Mouse (Mus musculus) ES-Bruce4 (cell line): ENCODE results near the gene Eif4e2. TPM values are rescaled to one million over a fixed set of nuclear protein-coding genes. Genes with fewer than 3 reads are reported as not detected.

Experiments used
- H3K27ac ChIP-seq: 2 replicates; pipeline ENCODE4 v1.5.1; 2012; ENCODE audit warnings: low read length, inconsistent platforms; ENCODE audit not compliant: insufficient read depth
- H3K27me3 ChIP-seq: 2 replicates; pipeline ENCODE4 v1.6.1; 2012; ENCODE audit warnings: mild to moderate bottlenecking, low read length, inconsistent platforms; ENCODE audit not compliant: control insufficient read depth, poor library complexity, insufficient read depth, severe bottlenecking
- H3K36me3 ChIP-seq: 2 replicates; pipeline ENCODE4 v1.6.1; 2012; ENCODE audit warnings: inconsistent platforms, mild to moderate bottlenecking, low read length, moderate library complexity; ENCODE audit not compliant: control insufficient read depth, poor library complexity, insufficient read depth, severe bottlenecking
- H3K4me1 ChIP-seq: one replicate; pipeline ENCODE4 v1.8.1; 2011; ENCODE audit warnings: low read length; ENCODE audit not compliant: control insufficient read depth, insufficient read depth
- H3K4me3 ChIP-seq: 2 replicates; pipeline ENCODE4 v1.5.1; 2011; ENCODE audit warnings: low read depth, mild to moderate bottlenecking, low read length
- H3K9ac ChIP-seq: 2 replicates; pipeline ENCODE4 v1.6.1; 2012; ENCODE audit warnings: low read depth, mild to moderate bottlenecking, inconsistent platforms; ENCODE audit not compliant: poor library complexity, severe bottlenecking
- H3K9me3 ChIP-seq: replicated peaks from 2 replicates; pipeline ENCODE4 v1.6.1; 2012; ENCODE audit warnings: mild to moderate bottlenecking, low read length, inconsistent platforms; ENCODE audit not compliant: control insufficient read depth, poor library complexity, insufficient read depth, severe bottlenecking
- CTCF ChIP-seq: IDR thresholded peaks from one replicate; pipeline ENCODE4 v1.8.1; 2011; ENCODE audit warnings: low read depth, low read length
- EP300 ChIP-seq: IDR thresholded peaks from 2 replicates; pipeline ENCODE4 v1.6.1; 2011; ENCODE audit warnings: low read depth, low read length; ENCODE audit not compliant: insufficient read depth
- POLR2A ChIP-seq: IDR thresholded peaks from one replicate; pipeline ENCODE4 v1.8.1; 2011; ENCODE audit warnings: low read length; ENCODE audit not compliant: insufficient read depth
- polyA plus RNA-seq: library from polyadenylated mRNA; stranded (reverse); fragments of >200 nt; gene quantifications from 2 replicates; pipeline ENCODE4 v1.2.4, GENCODE M21; 2011; ENCODE audit warnings: low read depth; ENCODE audit not compliant: missing spikeins, insufficient read depth, insufficient read length

Gene Eif4e2
- polyA plus RNA-seq, 1 experiment: 191 TPM

DNA sequence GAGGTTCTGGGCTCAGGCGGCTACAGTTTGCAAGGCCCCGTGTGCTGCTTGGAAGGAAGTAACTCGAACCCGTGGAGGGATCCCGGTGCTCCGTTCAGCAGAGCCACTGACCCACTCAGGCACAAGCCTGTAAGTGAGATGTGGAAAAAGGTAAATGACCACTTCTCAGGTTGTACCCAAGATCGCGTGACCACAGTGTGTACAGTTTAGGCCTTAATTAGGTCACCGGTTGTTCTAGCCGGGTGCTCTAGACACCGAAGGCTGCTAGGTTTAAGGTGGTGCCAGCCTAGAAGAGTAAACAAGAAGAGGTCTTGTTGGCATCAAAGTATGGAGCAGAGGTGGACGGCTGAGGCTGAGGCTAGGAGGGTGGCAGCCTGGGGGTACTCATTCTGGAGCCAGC is 61.4 kb downstream of the Eif4e2 start:
- no peaks in the 10 kb centered on the region for H3K27me3 ChIP-seq
- no peaks in the 10 kb centered on the region for H3K9me3 ChIP-seq
- TF ChIP-seq POLR2A (no peak), CTCF (no peak), EP300 (no peak)
- H3K4me3 ChIP-seq: no peak overlapping the region
- H3K4me1 ChIP-seq: no peaks in the 10 kb centered on the region
- no peak overlapping the region for H3K9ac ChIP-seq
- H3K27ac ChIP-seq: no peak overlapping the region
- no peaks in the 10 kb centered on the region for H3K36me3 ChIP-seq

DNA sequence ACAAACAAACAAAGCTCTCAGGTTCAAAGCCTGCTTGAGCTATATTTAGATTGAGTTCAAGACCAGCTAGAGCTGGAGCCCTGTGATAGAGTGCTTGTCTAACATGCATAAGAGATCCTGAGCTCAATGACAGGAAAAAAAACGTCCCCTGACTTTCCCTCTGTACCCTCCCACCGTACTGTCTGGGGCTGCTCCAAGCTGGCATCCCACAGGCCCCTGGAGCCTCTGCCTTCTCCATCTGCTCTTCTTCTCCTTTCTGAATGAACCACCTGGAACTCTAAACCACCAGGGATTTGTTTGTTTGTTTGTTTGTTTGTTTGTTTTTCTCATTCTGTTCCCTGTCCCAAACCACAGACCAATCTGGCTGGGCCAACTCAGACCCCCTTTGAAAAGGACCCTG is 62.3 kb downstream of the Eif4e2 start:
- TF ChIP-seq POLR2A: no peak
- no peak for TF ChIP-seq EP300
- TF ChIP-seq CTCF: no peak
- Histone ChIP-seq H3K27ac (no peak overlapping the region), H3K9me3 (no peaks in the 10 kb centered on the region), H3K4me3 (no peak overlapping the region), H3K36me3 (no peaks in the 10 kb centered on the region), H3K9ac (no peak overlapping the region), H3K27me3 (no peaks in the 10 kb centered on the region), H3K4me1 (no peaks in the 10 kb centered on the region)

- no peak overlapping the region for H3K27ac ChIP-seq
- no peaks in the 10 kb centered on the region for H3K27me3 ChIP-seq
- H3K4me3 ChIP-seq: no peak overlapping the region
- no peak for TF ChIP-seq POLR2A
- TF ChIP-seq CTCF: no peak
- no peak for TF ChIP-seq EP300
- H3K9me3 ChIP-seq: no peaks in the 10 kb centered on the region
- H3K9ac ChIP-seq: no peak overlapping the region
- H3K4me1 ChIP-seq: no peaks in the 10 kb centered on the region
- H3K36me3 ChIP-seq: no peaks in the 10 kb centered on the region
Observed at GRCm38 (mm10) chr1:87280281-87280680, 66.6 kb downstream of the Eif4e2 start.

- H3K4me3 ChIP-seq: peak overlapping the region; percentile 66
- no peak for TF ChIP-seq EP300
- TF ChIP-seq POLR2A: no peak
- no peak for TF ChIP-seq CTCF
- H3K27ac ChIP-seq: no peak overlapping the region
- peak overlapping the region; percentile 59 for H3K9ac ChIP-seq
- H3K27me3 ChIP-seq: no peaks in the 10 kb centered on the region
- H3K4me1 ChIP-seq: no peaks in the 10 kb centered on the region
- no peaks in the 10 kb centered on the region for H3K9me3 ChIP-seq
- H3K36me3 ChIP-seq: no peaks in the 10 kb centered on the region
Observed at GRCm38 (mm10) chr1:87281599-87282412, 68.1 kb downstream of the Eif4e2 start.

- Histone ChIP-seq H3K4me1 (no peaks in the 10 kb centered on the region), H3K36me3 (no peaks in the 10 kb centered on the region), H3K9me3 (no peaks in the 10 kb centered on the region), H3K4me3 (no peak overlapping the region), H3K9ac (peak overlapping the region; percentile 59; the same call in 1 of the 2 replicates), H3K27me3 (no peaks in the 10 kb centered on the region), H3K27ac (no peak overlapping the region)
- TF ChIP-seq EP300 (no peak), POLR2A (no peak), CTCF (peak; percentile 34)
Observed at GRCm38 (mm10) chr1:87282413-87282788, 68.7 kb downstream of the Eif4e2 start.

- Histone ChIP-seq H3K4me1 (no peaks in the 10 kb centered on the region), H3K27ac (no peak overlapping the region)
- no peak for TF ChIP-seq POLR2A
- TF ChIP-seq CTCF: no peak
- TF ChIP-seq EP300: no peak
Observed at GRCm38 (mm10) chr1:87283410-87283960, 69.8 kb downstream of the Eif4e2 start.

More at GRCm38 (mm10) chr1:87283410-87283960, 69.8 kb downstream of the Eif4e2 start:
- no peak overlapping the region for H3K4me3 ChIP-seq
- H3K9me3 ChIP-seq: no peaks in the 10 kb centered on the region
- H3K36me3 ChIP-seq: no peaks in the 10 kb centered on the region
- H3K27me3 ChIP-seq: no peaks in the 10 kb centered on the region
- no peak overlapping the region for H3K9ac ChIP-seq
